Mouse (Mus musculus) midbrain, embryonic 13.5 days (tissue): ENCODE results near the gene Rngtt. TPM values are rescaled to one million over a fixed set of nuclear protein-coding genes. Genes with fewer than 3 reads are reported as not detected.
A peak's percentile ranks its signal among the peaks of the same experiment; 100 is the strongest.

Experiments used
- ATAC-seq: fragments of 200-750 bp; cut with Nextera tagmentation; 2 replicates; pipeline ENCODE4 v1.8.0; 2017; ENCODE audit warnings: mild to moderate bottlenecking, moderate TSS enrichment, moderate library complexity
- H3K27ac ChIP-seq: fragments of 300-500 bp; sonication (generic); 2 replicates; pipeline ENCODE4 v1.5.1; 2015; ENCODE audit warnings: inconsistent platforms, mild to moderate bottlenecking, moderate library complexity
- H3K27me3 ChIP-seq: fragments of 300-500 bp; sonication (generic); 2 replicates; pipeline ENCODE4 v1.6.1; 2015; ENCODE audit warnings: mild to moderate bottlenecking, inconsistent platforms
- H3K36me3 ChIP-seq: fragments of 300-500 bp; sonication (generic); 2 replicates; pipeline ENCODE4 v1.6.1; 2015; ENCODE audit warnings: mild to moderate bottlenecking, inconsistent platforms
- H3K4me1 ChIP-seq: fragments of 300-500 bp; sonication (generic); replicated peaks from 2 replicates; pipeline ENCODE4 v1.6.1; 2015; ENCODE audit warnings: inconsistent platforms
- H3K4me2 ChIP-seq: fragments of 300-500 bp; sonication (generic); replicated peaks from 2 replicates; pipeline ENCODE4 v1.6.1; 2015; ENCODE audit warnings: moderate library complexity, mild to moderate bottlenecking, inconsistent platforms
- H3K4me3 ChIP-seq: fragments of 300-500 bp; sonication (generic); replicated peaks from 2 replicates; pipeline ENCODE4 v1.5.1; 2015; ENCODE audit warnings: mild to moderate bottlenecking, inconsistent platforms
- H3K9ac ChIP-seq: fragments of 300-500 bp; sonication (generic); replicated peaks from 2 replicates; pipeline ENCODE4 v1.6.1; 2015; ENCODE audit warnings: mild to moderate bottlenecking, inconsistent platforms
- H3K9me3 ChIP-seq: fragments of 300-500 bp; sonication (generic); 2 replicates; pipeline ENCODE4 v1.6.1; 2016; ENCODE audit warnings: mild to moderate bottlenecking, inconsistent platforms
- WGBS: fragments of 180-500 bp; shearing (Covaris S2); methylation state at CpG from one replicate; pipeline ENCODE4 v1.1.7; 2015; 5-methylcytosine and 5-hydroxymethylcytosine counted together
- polyA plus RNA-seq: library from polyadenylated mRNA; unstranded; fragments of >200 nt; fragmentation: Nextera tagmentation; extraction: Ambion mirVana; gene quantifications from 2 replicates; pipeline ENCODE4 v1.2.1, GENCODE M21; 2015

The Rngtt gene
- polyA plus RNA-seq, 1 experiment from 2014 or later, result 30.7 TPM

DNA sequence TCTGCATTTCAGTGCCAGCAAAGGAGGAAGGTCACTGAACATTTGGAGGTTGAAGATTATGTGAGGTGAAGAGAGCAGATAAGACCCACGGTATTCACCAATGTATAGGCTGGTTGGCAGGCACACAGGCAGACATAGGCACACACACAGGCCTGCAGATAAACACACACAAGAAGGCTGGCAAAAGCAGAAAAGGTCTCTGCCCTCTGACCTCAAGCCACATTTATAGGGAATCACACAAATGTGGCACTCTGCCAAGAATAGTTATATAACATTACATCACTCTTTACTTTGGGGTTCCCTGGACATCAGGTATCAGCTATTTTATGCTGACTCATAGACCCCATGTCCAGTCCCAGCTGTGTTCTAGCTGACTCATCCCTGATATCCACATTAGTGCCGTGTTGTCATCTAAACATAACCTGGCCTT lies 156.9 kb downstream of the Rngtt start:
- H3K27me3 ChIP-seq, result no peaks in the 10 kb centered on the region
- no peak for ATAC-seq
- 95% methylated on average over 2 of the region's 2 CpGs for WGBS

DNA sequence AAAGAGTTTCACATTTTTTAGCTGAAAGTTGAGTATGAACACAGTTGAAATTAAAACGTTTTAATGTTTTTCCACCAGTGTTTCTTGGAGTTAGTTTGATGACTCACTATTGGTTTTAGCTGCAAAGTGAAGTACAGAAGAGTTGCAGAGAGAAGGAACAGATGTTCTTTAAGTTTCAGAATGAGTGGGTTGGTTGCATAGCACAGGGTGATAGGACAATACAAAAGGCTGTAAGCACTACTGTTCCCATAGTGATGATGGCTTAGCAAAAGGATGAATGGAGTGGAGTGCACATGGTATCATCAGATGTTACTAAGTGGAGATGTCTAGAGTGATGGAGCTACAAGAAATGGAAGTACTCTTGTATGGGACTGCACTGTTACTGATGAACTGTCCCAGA lies 157.5 kb downstream of the Rngtt start:
- Histone ChIP-seq H3K4me1 (no peaks in the 10 kb centered on the region), H3K9ac (no peak overlapping the region), H3K4me2 (no peak overlapping the region), H3K27me3 (no peaks in the 10 kb centered on the region), H3K9me3 (no peaks in the 10 kb centered on the region), H3K27ac (no peak overlapping the region), H3K36me3 (peaks cover 6% of the 10 kb centered on the region; the same call in 1 of the 2 replicates), H3K4me3 (no peak overlapping the region)
- no peak for ATAC-seq
- 89% methylated on average over 1 of the region's 1 CpGs for WGBS

More for the DNA sequence above, 156.9 kb downstream of the Rngtt start:
- H3K27ac ChIP-seq, result no peak overlapping the region
- peaks cover 12% of the 10 kb centered on the region for H3K36me3 ChIP-seq
- no peak overlapping the region for H3K4me3 ChIP-seq
- no peak overlapping the region for H3K4me2 ChIP-seq
- no peaks in the 10 kb centered on the region for H3K9me3 ChIP-seq
- H3K9ac ChIP-seq, result no peak overlapping the region
- H3K4me1 ChIP-seq, result no peaks in the 10 kb centered on the region

DNA sequence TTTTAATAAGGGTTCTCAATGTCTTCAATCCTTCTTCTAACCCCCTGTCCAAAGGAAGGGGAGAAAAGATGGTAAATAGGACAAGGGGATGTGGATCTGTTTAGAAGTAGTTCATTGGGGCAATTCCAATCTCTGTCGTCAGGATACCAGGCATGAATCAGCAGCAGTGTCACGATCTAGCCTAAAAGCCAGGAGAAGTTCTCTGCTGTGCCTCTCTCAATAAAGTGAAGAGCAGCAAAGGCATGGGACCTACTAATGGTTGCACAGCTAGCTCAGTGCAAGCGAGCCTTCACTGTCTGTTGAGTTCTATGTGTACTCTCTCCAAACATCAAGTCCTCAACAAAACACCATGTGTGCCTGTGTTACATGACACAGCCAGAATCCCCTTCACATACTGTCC lies 158.0 kb downstream of the Rngtt start:
- H3K4me1 ChIP-seq, result no peaks in the 10 kb centered on the region
- ATAC-seq, result no peak
- H3K36me3 ChIP-seq, result peaks cover 6% of the 10 kb centered on the region; the same call in 1 of the 2 replicates
- H3K27ac ChIP-seq, result no peak overlapping the region
- no peak overlapping the region for H3K9ac ChIP-seq
- no peak overlapping the region for H3K4me3 ChIP-seq
- no peak overlapping the region for H3K4me2 ChIP-seq
- 90% methylated on average over 3 of the region's 3 CpGs for WGBS
- H3K9me3 ChIP-seq, result no peaks in the 10 kb centered on the region
- H3K27me3 ChIP-seq, result no peaks in the 10 kb centered on the region

GRCm38 (mm10) chr4:33470671-33471302 lies 160.7 kb downstream of the Rngtt start:
- H3K9ac ChIP-seq, result no peak overlapping the region
- H3K27me3 ChIP-seq, result no peaks in the 10 kb centered on the region

GRCm38 (mm10) chr4:33478011-33478785 lies 168.1 kb downstream of the Rngtt start:
- ATAC-seq, result no peak

More at GRCm38 (mm10) chr4:33470671-33471302, 160.7 kb downstream of the Rngtt start:
- ATAC-seq, result no peak
- Histone ChIP-seq H3K4me2 (no peak overlapping the region), H3K27ac (no peak overlapping the region), H3K9me3 (no peaks in the 10 kb centered on the region), H3K4me3 (no peak overlapping the region), H3K36me3 (no peaks in the 10 kb centered on the region), H3K4me1 (no peaks in the 10 kb centered on the region)
- WGBS, result 94% methylated on average over 1 of the region's 1 CpGs

GRCm38 (mm10) chr4:33481721-33482120 lies 171.6 kb downstream of the Rngtt start:
- Histone ChIP-seq H3K4me3 (no peak overlapping the region), H3K27ac (peak overlapping the region; percentile 44; the same call in 1 of the 2 replicates), H3K9me3 (no peaks in the 10 kb centered on the region), H3K4me2 (no peak overlapping the region), H3K9ac (no peak overlapping the region), H3K36me3 (no peaks in the 10 kb centered on the region), H3K27me3 (no peaks in the 10 kb centered on the region), H3K4me1 (peaks cover 13% of the 10 kb centered on the region)
- no peak for ATAC-seq

More at GRCm38 (mm10) chr4:33478011-33478785, 168.1 kb downstream of the Rngtt start:
- H3K4me3 ChIP-seq, result no peak overlapping the region
- H3K9me3 ChIP-seq, result no peaks in the 10 kb centered on the region
- H3K36me3 ChIP-seq, result no peaks in the 10 kb centered on the region
- WGBS, result 93% methylated on average over 8 of the region's 8 CpGs
- H3K4me1 ChIP-seq, result peaks cover 9% of the 10 kb centered on the region
- no peak overlapping the region for H3K9ac ChIP-seq
- no peaks in the 10 kb centered on the region for H3K27me3 ChIP-seq
- H3K4me2 ChIP-seq, result no peak overlapping the region
- no peak overlapping the region for H3K27ac ChIP-seq

DNA sequence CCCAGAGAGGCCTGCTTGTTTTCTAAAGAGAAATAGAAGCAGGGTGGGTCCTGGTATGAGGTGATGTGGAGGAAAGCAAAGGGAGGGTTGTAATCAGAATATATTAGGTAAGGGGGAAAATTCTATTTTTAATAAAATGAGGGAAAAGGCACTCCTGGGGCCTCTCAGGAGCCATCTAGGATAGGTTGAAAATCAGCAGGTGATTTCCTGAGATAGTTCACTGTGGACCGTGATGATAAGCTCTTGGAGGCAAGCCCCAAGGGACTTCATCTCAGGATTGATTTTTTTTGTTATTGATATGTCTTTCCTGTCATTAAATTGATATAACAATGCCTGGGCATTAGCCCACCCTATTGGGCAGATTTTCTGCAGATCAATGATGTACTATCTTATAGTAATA lies 175.9 kb downstream of the Rngtt start:
- Histone ChIP-seq H3K27me3 (no peaks in the 10 kb centered on the region), H3K36me3 (no peaks in the 10 kb centered on the region), H3K9me3 (no peaks in the 10 kb centered on the region), H3K9ac (no peak overlapping the region), H3K4me2 (no peak overlapping the region), H3K4me1 (peaks cover 13% of the 10 kb centered on the region), H3K4me3 (no peak overlapping the region), H3K27ac (no peak overlapping the region)
- WGBS, result 69% methylated on average over 1 of the region's 1 CpGs
- no peak for ATAC-seq

- H3K4me2 ChIP-seq, result no peak overlapping the region
- H3K9me3 ChIP-seq, result peaks cover 5% of the 10 kb centered on the region; the same call in 1 of the 2 replicates
- H3K4me1 ChIP-seq, result 0 out of 2 replicates have a peak, but pooled peaks cover under 1% of the 10 kb centered on the region
- 97% methylated on average over 1 of the region's 1 CpGs for WGBS
- no peak overlapping the region for H3K27ac ChIP-seq
- no peak for ATAC-seq
- H3K4me3 ChIP-seq, result no peak overlapping the region
- no peaks in the 10 kb centered on the region for H3K27me3 ChIP-seq
- no peak overlapping the region for H3K9ac ChIP-seq
- peaks cover 5% of the 10 kb centered on the region; the same call in 1 of the 2 replicates for H3K36me3 ChIP-seq
Observed at GRCm38 (mm10) chr4:33491108-33491507, 181.0 kb downstream of the Rngtt start.

DNA sequence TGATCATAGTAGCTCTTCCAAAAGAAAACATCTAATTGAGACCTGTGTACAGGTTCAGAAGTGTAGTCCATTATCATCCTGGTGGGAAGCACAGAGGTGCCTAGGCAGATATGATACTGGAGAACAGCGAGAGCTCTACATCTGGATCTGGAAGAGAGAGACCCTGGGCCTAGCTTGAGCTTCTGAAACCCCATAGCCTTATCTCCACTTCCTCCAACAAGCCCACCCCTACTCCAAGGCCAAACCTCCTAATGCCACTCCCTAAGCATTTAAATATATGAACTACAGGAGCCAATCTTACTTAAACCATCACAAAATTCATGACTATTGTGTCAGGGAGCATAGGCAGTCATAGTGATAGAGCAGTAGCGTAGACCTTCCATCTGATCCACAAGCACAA lies 184.3 kb downstream of the Rngtt start:
- Histone ChIP-seq H3K36me3 (peaks cover 5% of the 10 kb centered on the region; the same call in 1 of the 2 replicates), H3K4me3 (no peak overlapping the region), H3K27me3 (no peaks in the 10 kb centered on the region), H3K9ac (no peak overlapping the region), H3K4me1 (peaks cover 21% of the 10 kb centered on the region), H3K27ac (no peak overlapping the region), H3K9me3 (peaks cover 5% of the 10 kb centered on the region; the same call in 1 of the 2 replicates), H3K4me2 (no peak overlapping the region)
- 99% methylated on average over 2 of the region's 2 CpGs for WGBS
- no peak for ATAC-seq

DNA sequence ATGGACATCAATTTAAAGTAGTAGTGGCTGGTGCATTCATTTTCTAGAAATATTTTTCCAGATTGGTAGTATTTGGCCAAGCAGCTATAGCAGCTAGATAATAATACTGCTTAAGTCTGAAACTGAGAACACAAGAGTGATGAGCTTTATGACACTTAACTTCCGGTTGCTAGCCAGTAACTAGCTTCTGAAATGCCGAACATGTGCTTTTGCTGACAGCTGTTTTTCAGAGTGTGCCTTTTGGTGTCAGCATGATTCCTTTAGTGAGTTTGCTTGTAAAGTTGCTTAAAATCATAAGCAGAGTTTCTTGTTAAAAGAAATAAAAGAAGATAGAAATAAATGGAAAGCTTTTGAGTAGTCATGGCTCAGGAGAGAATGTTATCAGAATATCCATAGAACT lies 186.9 kb downstream of the Rngtt start:
- Histone ChIP-seq H3K4me3 (no peak overlapping the region), H3K36me3 (peaks cover 13% of the 10 kb centered on the region; the same call in 1 of the 2 replicates), H3K27me3 (no peaks in the 10 kb centered on the region), H3K4me1 (peaks cover 31% of the 10 kb centered on the region), H3K9ac (no peak overlapping the region), H3K27ac (no peak overlapping the region), H3K4me2 (no peak overlapping the region), H3K9me3 (peaks cover 5% of the 10 kb centered on the region; the same call in 1 of the 2 replicates)
- ATAC-seq, result no peak
- 31% methylated on average over 2 of the region's 2 CpGs for WGBS

DNA sequence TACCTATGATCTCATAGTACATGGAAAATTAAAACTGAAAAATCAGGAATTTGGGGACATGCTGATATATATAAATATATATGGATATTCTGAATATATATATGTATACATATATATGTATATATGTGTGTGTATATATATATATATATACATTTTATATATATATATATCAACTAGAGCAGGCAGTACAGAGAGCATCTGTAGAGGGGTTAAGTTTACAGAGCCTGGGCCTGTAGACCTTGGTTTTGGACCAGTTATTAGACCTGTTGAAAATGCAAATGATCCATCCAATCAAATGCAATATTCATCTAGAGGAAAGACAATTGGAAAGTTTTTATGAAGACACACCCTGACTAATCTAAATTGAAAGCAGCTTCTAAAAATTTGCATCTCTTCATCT lies 187.5 kb downstream of the Rngtt start:
- peaks cover 31% of the 10 kb centered on the region for H3K4me1 ChIP-seq
- H3K27me3 ChIP-seq, result no peaks in the 10 kb centered on the region
- no peak for ATAC-seq
- H3K27ac ChIP-seq, result no peak overlapping the region
- H3K9me3 ChIP-seq, result peaks cover 5% of the 10 kb centered on the region; the same call in 1 of the 2 replicates
- no peak overlapping the region for H3K4me3 ChIP-seq
- no peak overlapping the region for H3K4me2 ChIP-seq
- H3K36me3 ChIP-seq, result peaks cover 13% of the 10 kb centered on the region; the same call in 1 of the 2 replicates
- no peak overlapping the region for H3K9ac ChIP-seq

DNA sequence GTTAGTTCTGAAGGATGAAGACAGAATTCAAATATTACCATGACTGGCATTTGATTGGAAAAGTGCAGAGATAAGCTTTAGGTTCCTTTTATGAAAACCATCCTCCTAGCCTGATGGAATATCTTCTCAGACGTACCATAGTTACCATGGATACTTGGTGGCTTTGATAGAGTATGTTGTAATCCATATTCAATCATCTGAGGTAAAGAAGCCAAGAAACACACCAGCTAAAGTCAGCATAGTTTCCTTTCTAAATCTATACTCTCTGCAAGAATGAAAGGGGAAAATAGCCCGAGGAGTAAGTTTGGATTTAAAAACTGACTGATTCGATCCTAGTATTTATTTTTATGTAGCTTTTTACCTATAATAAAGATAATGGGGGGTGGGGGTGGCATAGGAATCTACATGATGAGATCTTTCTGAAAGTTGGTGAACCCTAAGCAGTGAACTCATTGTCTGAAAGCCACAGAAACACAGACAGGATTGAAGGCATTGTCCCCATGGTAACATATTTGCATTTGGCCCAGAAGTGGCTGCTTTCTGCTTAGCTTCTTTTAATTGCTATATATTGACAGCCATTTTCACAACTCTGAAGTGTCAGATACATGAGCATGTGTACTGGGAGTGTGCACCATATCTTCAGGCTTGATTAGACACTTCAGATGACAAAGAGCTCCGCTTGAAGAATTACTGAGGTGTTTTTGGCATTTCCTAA lies 188.2 kb downstream of the Rngtt start:
- Histone ChIP-seq H3K27ac (no peak overlapping the region), H3K4me2 (no peak overlapping the region), H3K9ac (no peak overlapping the region), H3K4me1 (peaks cover 31% of the 10 kb centered on the region), H3K27me3 (no peaks in the 10 kb centered on the region), H3K4me3 (no peak overlapping the region), H3K36me3 (peaks cover 17% of the 10 kb centered on the region), H3K9me3 (peaks cover 5% of the 10 kb centered on the region; the same call in 1 of the 2 replicates)
- ATAC-seq, result 0 out of 2 replicates have a peak, but pooled peaks have one; percentile 65
- 37% methylated on average over 4 of the region's 4 CpGs for WGBS
